Mouse (Mus musculus) G1E (cell line): ENCODE results near the gene Gdf1.

Experiments
- CTCF ChIP-seq: IDR thresholded peaks from 2 replicates; pipeline ENCODE4 v1.5.1; 2012; ENCODE audit warnings: low read depth, low read length, inconsistent platforms, mixed read lengths
- GATA1 ChIP-seq: IDR thresholded peaks from 2 replicates; pipeline ENCODE4 v1.6.1; 2012; ENCODE audit warnings: borderline replicate concordance, low read length, inconsistent platforms, mixed read lengths
- GATA2 ChIP-seq: IDR thresholded peaks from 2 replicates; pipeline ENCODE4 v1.6.1; 2012; ENCODE audit warnings: low read depth, low read length, inconsistent platforms, borderline replicate concordance
- POLR2AphosphoS5 ChIP-seq: IDR thresholded peaks from 2 replicates; pipeline ENCODE4 v1.6.1; 2012; ENCODE audit warnings: low read depth, low read length, inconsistent platforms; ENCODE audit not compliant: insufficient replicate concordance
- TAL1 ChIP-seq: conservative IDR thresholded peaks from 2 replicates; pipeline ENCODE4 v1.6.1; 2012; ENCODE audit warnings: low read depth, low read length, inconsistent platforms, mixed read lengths

DNA sequence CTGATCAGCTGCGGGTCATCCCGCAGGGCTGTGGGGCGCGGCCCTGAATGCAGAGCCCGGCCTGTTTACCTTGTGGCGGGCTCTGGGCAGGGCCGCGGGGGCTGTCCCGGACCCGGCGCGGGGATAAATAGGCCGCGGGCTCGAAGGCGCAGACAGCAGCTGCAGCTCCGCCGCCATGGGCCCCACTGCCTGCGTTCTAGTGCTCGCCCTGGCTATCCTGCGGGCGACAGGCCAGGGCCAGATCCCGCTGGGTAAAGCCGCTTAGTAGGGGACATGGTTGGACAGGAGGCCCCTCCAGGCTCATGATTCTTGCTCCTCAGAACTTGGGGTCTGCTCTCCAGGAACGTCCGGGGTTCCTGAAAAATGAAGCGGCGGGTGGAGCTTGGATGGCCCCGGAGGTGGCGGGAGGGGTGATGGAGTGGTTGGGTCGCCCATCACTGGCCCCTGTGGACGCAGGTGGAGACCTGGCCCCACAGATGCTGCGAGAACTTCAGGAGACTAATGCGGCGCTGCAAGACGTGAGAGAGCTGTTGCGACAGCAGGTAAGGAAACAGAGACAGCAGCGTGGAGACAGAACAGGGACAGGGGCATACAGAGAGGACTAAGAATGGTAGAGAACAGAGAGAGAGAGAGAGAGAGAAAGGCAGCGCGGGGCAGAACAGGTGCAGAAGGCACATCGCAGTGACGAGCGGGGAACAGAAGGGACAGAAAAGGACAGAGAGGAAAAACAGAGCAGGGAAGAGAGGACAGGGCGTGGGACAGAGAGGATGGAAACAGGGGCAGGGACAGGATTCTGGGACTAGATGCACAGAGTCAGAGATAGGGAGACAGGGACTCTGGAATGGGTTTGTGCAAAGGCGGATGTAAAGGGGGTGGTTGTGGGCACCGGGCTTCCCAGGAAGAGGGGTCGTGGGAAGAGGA, 44.0 kb downstream of the Gdf1 start, which contains the start of gene Comp:
- no peak for TF ChIP-seq CTCF
- TF ChIP-seq TAL1, result no peak
- TF ChIP-seq POLR2AphosphoS5, result no peak
- TF ChIP-seq GATA1, result no peak
- TF ChIP-seq GATA2, result no peak
